Mouse (Mus musculus) cerebellum, adult 8-10 months (tissue): ENCODE measurements at regions not wholly inside any gene's neighbourhood (a gene's known extent, or its start where the extent isn't known, plus 50 kb on each side); places are given as distances from the start of the nearest gene placed in this dataset.

Experiments
- DNase-seq: peaks from one replicate; pipeline ENCODE4 v3.0.0; 2022

DNA sequence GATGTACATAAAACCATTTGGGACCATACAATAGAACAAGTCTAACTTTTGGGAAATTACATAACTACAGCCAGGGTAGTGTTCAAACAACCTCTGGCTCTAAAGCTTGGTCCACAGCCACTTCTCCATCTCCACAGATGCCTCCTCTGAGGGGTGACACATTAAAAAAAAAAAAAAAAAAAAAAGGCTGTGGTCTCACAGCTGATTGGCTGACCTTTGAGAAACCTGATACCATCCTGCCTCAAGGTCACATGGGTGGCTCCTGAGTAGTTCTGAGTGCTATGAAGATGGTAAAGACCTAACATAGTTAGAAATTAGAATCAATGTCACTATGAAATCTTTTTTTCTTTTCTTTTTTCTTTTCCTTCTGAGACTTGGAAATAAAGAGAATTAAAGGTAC is 102.4 kb downstream of the Tmem182 start:
- DNase-seq, result no peak

GRCm38 (mm10) chr1:40913591-40913990 is 108.2 kb downstream of the Tmem182 start:
- no peak for DNase-seq

- DNase-seq, result no peak
Observed at GRCm38 (mm10) chr1:40924271-40924670, 118.9 kb downstream of the Tmem182 start.

DNA sequence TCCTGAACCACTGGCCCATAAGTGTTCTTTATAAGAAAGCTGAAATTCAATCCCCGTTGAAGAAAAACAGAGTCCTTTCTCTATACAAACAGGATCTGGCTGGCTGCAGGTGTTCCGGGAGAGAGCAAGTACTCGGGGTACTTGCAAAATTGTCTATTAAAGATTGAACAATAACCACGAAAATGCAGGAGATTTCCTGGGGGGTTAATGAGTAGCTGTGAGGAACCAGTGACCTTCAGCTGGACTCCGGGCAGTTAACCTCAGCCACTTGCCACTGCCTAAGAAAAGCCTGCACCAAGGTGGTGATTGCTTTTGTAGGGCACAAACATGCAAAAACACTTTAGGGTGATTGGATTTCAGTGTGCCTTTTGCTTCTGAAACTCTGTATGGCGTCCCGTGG is 119.4 kb downstream of the Tmem182 start:
- no peak for DNase-seq

DNA sequence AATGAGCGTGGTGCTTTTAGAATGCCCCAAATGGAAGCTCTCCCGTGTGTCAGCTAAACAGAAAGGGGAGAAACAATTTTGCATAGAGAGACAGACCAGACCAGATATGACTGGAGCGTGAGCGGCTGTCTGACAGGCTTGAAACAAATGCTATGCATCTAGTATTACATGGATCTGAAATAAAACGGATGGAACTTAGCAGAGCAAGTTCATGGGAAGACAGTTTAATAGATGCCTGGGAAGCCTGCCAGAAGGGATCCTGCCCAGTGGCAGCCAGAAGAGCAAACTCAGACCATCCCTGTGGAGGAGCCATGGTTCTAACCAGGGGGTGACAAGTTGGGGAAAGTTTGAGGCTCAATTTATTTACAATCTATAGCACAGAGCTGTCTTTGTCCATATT is 126.0 kb downstream of the Tmem182 start:
- DNase-seq, result no peak

DNA sequence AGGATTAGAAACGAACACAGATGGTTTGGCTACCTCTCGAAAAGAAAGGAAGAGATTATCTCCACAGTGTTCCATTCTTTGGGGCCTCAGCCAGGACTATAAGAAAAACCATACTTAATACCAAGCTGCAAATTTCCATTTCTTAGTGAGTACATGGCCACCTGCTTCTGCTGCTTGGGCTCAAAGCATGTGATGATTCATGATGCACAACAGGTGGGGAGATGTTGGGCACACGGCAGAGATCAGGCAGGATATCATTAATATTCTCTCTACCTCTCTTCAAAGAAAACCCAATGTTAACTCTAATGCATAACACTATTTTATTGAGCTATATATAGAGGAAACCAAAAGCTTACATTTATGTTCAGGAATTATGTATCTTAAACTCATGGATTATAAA is 131.3 kb downstream of the Tmem182 start:
- DNase-seq, result no peak

DNA sequence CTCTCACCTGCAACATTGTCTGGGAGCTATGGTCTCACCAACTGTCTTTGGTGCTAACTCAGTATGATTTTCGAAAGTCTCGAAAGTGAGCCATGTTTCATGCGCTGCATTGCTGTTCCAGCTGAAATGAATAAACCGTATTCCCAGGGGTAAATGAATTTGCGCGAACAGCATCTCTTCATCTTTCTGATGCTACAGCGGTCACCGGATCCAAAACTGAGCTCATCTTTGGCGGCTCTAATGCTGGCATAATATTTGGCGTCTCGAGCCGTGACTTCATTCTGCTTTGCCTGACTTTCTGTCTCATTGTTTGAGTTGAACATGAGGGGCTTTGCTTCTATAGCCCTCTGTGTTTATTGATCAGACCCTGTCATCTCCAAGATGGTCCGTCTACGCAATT is 137.3 kb downstream of the Tmem182 start:
- no peak for DNase-seq

DNA sequence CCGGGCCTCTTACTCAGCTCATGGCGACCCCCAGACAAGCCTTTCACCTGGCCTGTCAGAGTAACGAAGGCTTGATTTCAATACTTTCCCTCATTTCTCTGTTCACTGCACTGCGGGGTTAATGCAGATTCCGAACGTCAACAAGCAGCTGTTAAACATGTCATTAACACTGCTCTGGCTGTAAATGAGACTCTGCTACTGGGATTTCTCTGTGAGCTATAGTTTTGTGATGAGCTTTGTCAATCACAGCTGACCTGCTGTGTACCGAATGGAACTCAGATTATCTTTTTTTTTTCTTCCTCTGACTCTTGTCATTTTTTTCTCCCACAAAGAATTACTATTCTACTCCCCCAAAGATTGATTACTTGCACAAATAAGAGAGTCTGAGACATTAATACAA is 137.8 kb downstream of the Tmem182 start:
- DNase-seq, result no peak

DNA sequence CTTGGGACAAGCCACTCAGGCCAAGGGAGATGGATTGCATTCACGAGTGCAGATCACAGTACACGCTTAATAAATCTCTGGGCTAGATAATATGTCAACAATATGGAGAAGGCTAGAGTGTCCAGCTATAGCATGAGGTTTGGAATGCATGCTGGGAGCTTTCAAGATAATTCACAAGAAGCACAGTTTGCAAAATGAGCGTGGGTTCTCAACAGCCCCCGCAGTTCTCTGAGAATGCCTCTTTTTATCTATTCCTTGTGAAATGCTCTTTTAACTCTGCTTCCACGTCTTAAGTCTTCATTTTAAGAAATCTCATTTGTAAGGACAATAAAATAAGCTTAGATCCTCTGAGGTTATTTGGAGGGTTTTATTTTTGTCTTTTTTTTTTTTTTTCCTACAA is 145.2 kb downstream of the Tmem182 start:
- DNase-seq, result no peak

GRCm38 (mm10) chr1:40954720-40955163 is 149.3 kb downstream of the Tmem182 start:
- DNase-seq, result no peak

- DNase-seq, result no peak
Observed at GRCm38 (mm10) chr1:40967768-40968504, 162.5 kb downstream of the Tmem182 start.

GRCm38 (mm10) chr1:40983762-40984161 is 178.4 kb downstream of the Tmem182 start:
- DNase-seq, result no peak

DNA sequence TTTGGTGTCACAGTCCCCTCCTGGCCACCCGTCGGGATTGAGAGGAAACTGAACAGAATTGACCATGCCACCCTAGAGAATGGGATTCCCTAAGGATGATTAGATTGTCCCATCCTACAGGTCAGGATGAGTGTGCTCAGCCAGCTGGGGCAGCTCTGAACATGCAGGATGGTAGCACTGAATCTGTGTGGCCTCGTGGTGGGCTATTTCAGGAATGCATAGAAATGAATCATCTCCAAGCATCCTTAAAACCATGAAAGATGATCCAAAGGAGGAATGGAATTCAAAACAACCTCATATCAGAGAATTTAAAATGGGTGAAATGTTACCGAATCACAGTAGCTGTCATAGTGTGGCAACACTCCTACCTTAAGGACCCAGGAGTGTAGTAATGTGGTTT is 187.9 kb downstream of the Tmem182 start:
- no peak for DNase-seq

GRCm38 (mm10) chr1:41001154-41001949 is 196.0 kb downstream of the Tmem182 start:
- no peak for DNase-seq

DNA sequence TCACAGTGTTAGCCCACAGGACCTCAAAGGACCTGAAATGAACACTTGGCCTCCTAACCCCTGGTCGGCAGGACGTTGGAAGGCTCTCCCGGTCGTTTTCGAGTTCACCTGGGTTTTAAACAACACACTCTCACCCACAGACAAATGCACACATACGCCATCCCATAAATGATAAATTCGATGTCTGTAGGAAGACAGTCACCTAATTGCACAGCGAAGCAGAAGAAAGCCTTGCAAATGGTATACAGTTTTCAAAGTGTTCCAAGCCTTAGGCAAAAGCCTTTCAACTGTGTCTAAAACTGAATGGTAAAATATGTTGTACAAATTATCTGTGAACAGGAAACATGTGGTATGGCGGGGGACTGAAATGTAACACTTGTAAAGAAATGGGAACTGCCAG is 196.6 kb downstream of the Tmem182 start:
- DNase-seq, result no peak

DNA sequence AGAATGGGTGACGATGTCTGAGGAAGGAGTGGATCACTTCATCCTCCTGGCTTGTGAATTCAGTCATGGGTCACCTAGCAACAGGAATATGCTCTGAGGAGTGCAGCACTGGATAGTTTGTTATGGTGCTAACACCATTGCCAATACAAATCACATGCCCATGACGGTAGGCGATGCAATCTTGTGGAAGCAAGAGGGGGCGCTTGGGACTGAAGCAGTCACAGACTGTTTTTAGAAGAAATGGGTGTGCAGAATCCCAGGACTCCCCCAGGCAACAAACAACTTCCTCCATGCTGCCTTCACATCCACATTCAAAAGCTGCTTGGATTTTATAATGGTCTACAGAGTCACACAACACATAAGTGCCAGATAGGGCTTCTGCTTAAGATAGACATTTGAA is 221.5 kb downstream of the Tmem182 start:
- DNase-seq, result no peak

DNA sequence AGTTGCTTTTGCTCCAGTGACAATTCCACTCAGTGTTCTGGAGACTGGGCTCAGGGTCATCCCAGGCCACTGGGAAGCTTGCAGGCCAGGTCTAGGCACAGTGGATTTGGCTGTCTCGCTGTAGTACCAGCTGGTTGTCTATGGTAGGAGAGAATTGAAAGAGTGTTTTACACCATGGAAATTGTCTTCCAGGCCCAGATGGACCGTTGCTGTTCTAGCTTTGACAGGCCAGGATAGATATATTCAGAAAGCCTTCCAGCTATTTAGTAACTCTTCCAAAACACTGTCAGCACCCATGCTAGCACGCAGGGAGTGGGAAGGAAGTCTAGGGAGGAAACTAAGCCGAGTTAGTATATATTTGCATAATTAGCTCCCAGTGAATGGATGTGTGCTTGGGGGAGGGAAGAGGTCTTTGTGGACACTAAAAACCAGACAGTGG is 222.2 kb downstream of the Tmem182 start:
- peak; percentile 1 for DNase-seq

DNA sequence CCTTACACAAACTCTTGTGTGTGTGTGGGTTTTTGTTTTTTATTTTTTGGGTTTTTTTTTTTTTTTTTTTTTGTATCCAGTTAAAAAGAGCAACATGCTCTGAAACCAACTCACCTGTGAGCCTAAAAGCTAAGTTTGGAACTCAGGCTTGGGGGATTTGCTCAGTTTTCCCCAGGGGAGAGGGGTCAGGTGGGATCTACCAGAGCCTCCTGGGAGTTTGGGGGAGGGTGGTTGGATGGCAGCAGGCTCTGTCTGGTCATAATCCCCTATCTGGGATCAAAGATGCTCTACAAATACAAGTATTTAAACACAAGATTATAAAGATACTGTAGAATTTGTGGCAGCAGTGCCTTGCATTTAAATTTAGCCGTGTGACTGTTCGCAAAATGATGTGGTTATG is 222.6 kb downstream of the Tmem182 start:
- no peak for DNase-seq

DNA sequence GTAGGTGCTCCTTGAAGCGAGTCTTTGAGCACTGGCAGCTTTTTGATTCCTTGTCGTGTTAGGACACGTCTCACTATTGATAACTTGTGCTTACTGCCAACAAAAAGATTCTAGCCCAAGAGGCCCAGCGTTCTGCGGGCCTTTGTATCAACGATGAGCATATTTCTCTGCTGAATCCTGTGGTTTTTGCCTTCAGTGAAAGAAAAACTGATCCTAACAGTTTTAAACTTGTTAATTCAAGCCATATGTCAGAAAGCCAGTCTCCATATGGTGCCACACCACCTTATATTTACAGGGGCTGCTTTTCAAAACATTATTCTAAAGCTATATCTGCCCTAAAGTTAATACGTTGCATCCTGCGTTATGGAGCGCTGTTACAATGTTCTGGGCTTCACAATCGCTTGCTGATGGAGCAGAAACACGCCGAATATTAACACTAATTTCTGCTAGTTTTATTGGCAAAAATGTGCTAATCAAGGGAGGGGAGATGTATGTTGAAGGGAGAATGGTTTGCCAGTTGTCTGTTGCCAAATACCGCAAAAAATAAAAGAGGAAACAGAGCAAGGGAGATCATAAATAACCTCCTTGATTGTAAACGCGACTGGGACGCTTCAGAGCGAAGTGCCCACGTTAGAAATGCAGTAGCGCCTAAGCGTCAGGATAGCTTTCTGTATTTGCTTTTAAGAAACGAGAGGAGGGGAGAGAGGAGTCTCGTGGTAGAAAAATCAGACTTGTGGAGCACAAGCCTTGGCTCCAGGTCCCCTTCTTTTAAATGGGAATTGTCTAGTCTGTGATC is 229.9 kb downstream of the Tmem182 start:
- no peak for DNase-seq

DNA sequence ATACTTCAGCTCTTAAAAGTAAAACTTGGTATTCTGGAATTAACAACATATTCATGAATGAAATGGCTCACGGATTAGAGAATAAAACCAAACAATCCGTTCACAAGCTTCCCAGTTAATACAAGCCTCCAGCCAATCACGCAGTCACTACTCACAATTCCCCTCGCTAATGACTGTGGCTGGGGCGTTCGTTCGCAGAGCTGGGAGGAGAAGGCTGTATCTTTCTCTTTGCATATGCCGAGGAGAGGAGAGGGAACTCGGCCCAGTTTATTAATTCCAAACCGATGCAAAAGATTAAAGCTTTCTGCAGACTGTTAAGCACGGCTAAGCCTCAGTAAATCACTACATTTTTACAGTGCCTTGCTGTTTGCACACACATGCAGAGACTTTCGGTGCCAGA is 231.5 kb downstream of the Tmem182 start:
- DNase-seq, result no peak

GRCm38 (mm10) chr1:41054426-41054955 is 249.1 kb downstream of the Tmem182 start:
- DNase-seq, result no peak

- no peak for DNase-seq
Observed at GRCm38 (mm10) chr1:41055761-41056160, 250.4 kb downstream of the Tmem182 start.

DNA sequence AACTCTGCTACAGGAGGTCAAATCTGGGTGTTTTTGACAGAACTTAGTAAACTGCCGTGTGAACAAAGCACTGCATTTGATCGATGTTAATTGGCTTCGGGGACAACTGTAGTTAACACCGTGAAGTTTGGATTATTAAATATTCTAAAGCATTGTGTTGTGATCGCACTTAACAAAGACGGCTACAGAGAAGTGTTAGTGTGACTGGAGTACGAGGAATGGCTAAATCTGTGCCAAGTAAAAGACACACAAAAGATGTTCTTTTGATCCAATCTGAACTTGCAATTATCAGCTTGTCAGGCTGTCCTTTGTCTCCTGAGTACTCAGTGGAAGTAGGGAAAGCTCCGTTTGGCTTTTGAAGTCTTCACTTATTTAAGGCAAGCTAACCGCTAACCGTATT is 259.7 kb downstream of the Tmem182 start:
- no peak for DNase-seq
